Mouse (Mus musculus): ENCODE results near the gene Eif4e1b. TPM values are rescaled to one million over a fixed set of nuclear protein-coding genes. Genes with fewer than 3 reads are reported as not detected.

Eif4e1b gene
- polyA plus RNA-seq, 1 experiment from 2014 or later: not detected

DNA sequence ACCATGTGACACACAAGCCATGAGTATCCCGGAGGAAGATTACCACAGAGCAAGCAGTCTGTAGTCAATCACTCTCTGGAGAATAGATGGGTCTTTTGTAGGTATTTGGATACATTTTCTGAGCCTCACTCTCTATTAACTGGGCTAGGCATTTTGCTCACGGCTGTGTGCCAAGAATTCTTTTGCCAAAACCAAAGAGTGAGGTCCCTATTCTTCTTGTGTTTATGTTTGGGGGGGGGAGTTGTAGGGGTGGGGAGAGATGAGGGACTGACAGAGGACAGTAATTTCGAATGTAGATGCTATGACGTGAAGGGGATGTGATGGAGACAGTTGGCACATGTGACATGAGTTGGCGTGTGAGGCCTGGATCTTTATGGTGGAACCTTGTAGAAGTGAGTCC lies 53.3 kb downstream of the Eif4e1b start:
- peaks cover 14% of the 10 kb centered on the region for H3K4me1 ChIP-seq (replicated peaks)
- H3K4me3 ChIP-seq (replicated peaks): no peak overlapping the region
- no peak for ATAC-seq
- no peak overlapping the region for H3K27ac ChIP-seq
- no peaks in the 10 kb centered on the region for H3K9me3 ChIP-seq
- no peak overlapping the region for H3K9ac ChIP-seq (replicated peaks)
- WGBS: 64% methylated on average over 5 of the region's 5 CpGs
- H3K27me3 ChIP-seq: no peaks in the 10 kb centered on the region
- no peak overlapping the region for H3K4me2 ChIP-seq (replicated peaks)
- no peaks in the 10 kb centered on the region for H3K36me3 ChIP-seq

DNA sequence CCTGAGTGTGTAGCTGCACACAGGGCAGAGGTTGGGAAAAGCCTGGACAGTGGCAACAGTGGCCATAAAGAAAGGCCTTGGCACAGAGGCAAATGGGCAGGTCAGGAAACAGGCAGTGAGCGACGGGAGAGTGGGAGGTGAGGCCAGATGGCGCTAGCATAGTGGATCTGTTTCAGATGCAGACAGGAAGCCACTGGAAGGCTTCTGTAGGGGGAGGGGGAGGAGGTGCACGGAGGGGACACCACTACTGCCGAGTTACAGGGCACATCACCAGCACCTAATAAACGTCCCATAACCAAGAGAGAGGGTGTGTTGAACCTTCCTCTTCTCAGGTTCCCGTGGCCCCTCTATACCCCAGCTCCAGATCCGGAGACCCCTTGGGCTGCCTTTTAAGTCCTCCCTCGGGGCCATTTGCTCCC lies 53.7 kb downstream of the Eif4e1b start:
- Histone ChIP-seq H3K27me3 (no peaks in the 10 kb centered on the region), H3K9ac (replicated peaks) (no peak overlapping the region), H3K36me3 (no peaks in the 10 kb centered on the region), H3K4me1 (replicated peaks) (peaks cover 14% of the 10 kb centered on the region), H3K4me2 (replicated peaks) (no peak overlapping the region), H3K27ac (no peak overlapping the region), H3K4me3 (replicated peaks) (no peak overlapping the region), H3K9me3 (no peaks in the 10 kb centered on the region)
- peak; percentile 55; the same call in 1 of the 2 replicates for ATAC-seq
- whole genome bisulfite sequencing: 27% methylated on average over 9 of the region's 9 CpGs

Other genes starting within 250 kb of the Eif4e1b start
- 269 and 271 TPM in 2 replicates for gene 4833439L19Rik, start 218.6 kb upstream of the Eif4e1b start, polyA plus RNA-seq (2015; fragmentation: Nextera tagmentation; extraction: Ambion mirVana)
- gene Arl10, start 209.0 kb upstream of the Eif4e1b start, polyA plus RNA-seq (2015; fragmentation: Nextera tagmentation; extraction: Ambion mirVana): 76.0 and 84.9 TPM in 2 replicates
- 51.2 and 53.2 TPM in 2 replicates for gene Nop16, start 193.9 kb upstream of the Eif4e1b start, polyA plus RNA-seq (2015; fragmentation: Nextera tagmentation; extraction: Ambion mirVana)
- 212 and 224 TPM in 2 replicates for gene Higd2a, start 193.8 kb upstream of the Eif4e1b start, polyA plus RNA-seq (2015; fragmentation: Nextera tagmentation; extraction: Ambion mirVana)
- 84.2 and 91.1 TPM in 2 replicates for gene Cltb, start 172.7 kb upstream of the Eif4e1b start, polyA plus RNA-seq (2015; fragmentation: Nextera tagmentation; extraction: Ambion mirVana)
- 74.9 and 79.7 TPM in 2 replicates for gene Faf2, start 162.2 kb upstream of the Eif4e1b start, polyA plus RNA-seq (2015; fragmentation: Nextera tagmentation; extraction: Ambion mirVana)
- 93.7 and 109 TPM in 2 replicates for gene Rnf44, start 90.1 kb upstream of the Eif4e1b start, polyA plus RNA-seq (2015; fragmentation: Nextera tagmentation; extraction: Ambion mirVana)
- 0.15 TPM in 2 replicates for gene Cdhr2, start 82.5 kb upstream of the Eif4e1b start, polyA plus RNA-seq (2015; fragmentation: Nextera tagmentation; extraction: Ambion mirVana)
- 5.1 and 5.8 TPM in 2 replicates for gene Gprin1, start 34.1 kb upstream of the Eif4e1b start, polyA plus RNA-seq (2015; fragmentation: Nextera tagmentation; extraction: Ambion mirVana)
- 8.9 and 10.0 TPM in 2 replicates for gene Sncb, start 17.4 kb upstream of the Eif4e1b start, polyA plus RNA-seq (2015; fragmentation: Nextera tagmentation; extraction: Ambion mirVana)
- gene Tspan17, start 5.4 kb downstream of the Eif4e1b start, polyA plus RNA-seq (2015; fragmentation: Nextera tagmentation; extraction: Ambion mirVana): 28.3 and 30.5 TPM in 2 replicates
- gene Unc5a, start 165.4 kb downstream of the Eif4e1b start, polyA plus RNA-seq (2015; fragmentation: Nextera tagmentation; extraction: Ambion mirVana): 5.9 and 7.3 TPM in 2 replicates
- 0.87 and 1.1 TPM in 2 replicates for gene Hk3, start 237.4 kb downstream of the Eif4e1b start, polyA plus RNA-seq (2015; fragmentation: Nextera tagmentation; extraction: Ambion mirVana)

All from midbrain, embryonic 13.5 days (tissue).